Mouse (Mus musculus) liver, embryonic 14.5 days (tissue): Measurements from ENCODE around the gene Reg3d. TPM values are rescaled to one million over a fixed set of nuclear protein-coding genes. Genes with fewer than 3 reads are reported as not detected.

ENCODE experiments used
- ATAC-seq: fragments of 200-750 bp; cut with Nextera tagmentation; 2 replicates; pipeline ENCODE4 v1.8.0; 2017; ENCODE audit warnings: moderate number of reproducible peaks, mild to moderate bottlenecking, moderate library complexity; ENCODE audit not compliant: insufficient read depth
- DNase-seq, 3 experiments: peaks; one replicate each; pipeline ENCODE4 v3.0.0-alpha.2; 2012 to 2013; ENCODE audit warnings: low read depth in 3 of 3, low spot score in 3 of 3
- H3K27ac ChIP-seq: fragments of 300-500 bp; sonication (generic); 2 replicates; pipeline ENCODE4 v1.5.1; 2014; ENCODE audit warnings: moderate library complexity, mild to moderate bottlenecking, control low read depth, inconsistent platforms
- H3K27me3 ChIP-seq: fragments of 300-500 bp; sonication (generic); 2 replicates; pipeline ENCODE4 v1.6.1; 2014; ENCODE audit warnings: mild to moderate bottlenecking, low read length, moderate library complexity; ENCODE audit not compliant: control insufficient read depth, insufficient read depth
- H3K36me3 ChIP-seq: fragments of 300-500 bp; sonication (generic); replicated peaks from 2 replicates; pipeline ENCODE4 v1.6.1; 2014; ENCODE audit warnings: low read depth; ENCODE audit not compliant: control insufficient read depth, insufficient read depth
- H3K4me1 ChIP-seq, 2 experiments: fragments of 200-500 bp in 1 of 2; fragments of 300-500 bp in 1 of 2; sonication (generic) in 1 of 2; replicated peaks; 2 replicates each; pipeline ENCODE4 v1.6.1; 2012 to 2014; ENCODE audit warnings: antibody characterized with exemption in 1 of 2, inconsistent platforms in 1 of 2, low read length in 1 of 2; ENCODE audit not compliant: control insufficient read depth in 2 of 2, insufficient read depth in 2 of 2
- H3K4me2 ChIP-seq: fragments of 300-500 bp; sonication (generic); 2 replicates; pipeline ENCODE4 v1.6.1; 2014; ENCODE audit warnings: low read depth, mild to moderate bottlenecking, control low read depth, moderate library complexity
- H3K4me3 ChIP-seq, 2 experiments: fragments of 200-500 bp in 1 of 2; fragments of 300-500 bp in 1 of 2; sonication (generic) in 1 of 2; 2 replicates each; pipeline ENCODE4 v1.5.1; 2012 to 2014; ENCODE audit warnings: low read depth in 2 of 2, low read length in 2 of 2, mild to moderate bottlenecking in 2 of 2, control low read depth in 1 of 2, inconsistent platforms in 1 of 2, moderate library complexity in 1 of 2; ENCODE audit not compliant: insufficient read depth in 1 of 2
- H3K9ac ChIP-seq: fragments of 300-500 bp; sonication (generic); replicated peaks from 2 replicates; pipeline ENCODE4 v1.6.1; 2014; ENCODE audit warnings: mild to moderate bottlenecking, control low read depth, moderate library complexity
- H3K9me3 ChIP-seq: fragments of 300-500 bp; sonication (generic); 2 replicates; pipeline ENCODE4 v1.6.1; 2016; ENCODE audit warnings: low read length, mixed read lengths; ENCODE audit not compliant: control insufficient read depth
- CTCF ChIP-seq: IDR thresholded peaks from 2 replicates; pipeline ENCODE4 v1.5.1; 2016; ENCODE audit warnings: antibody characterized with exemption, low read depth, control low read depth
- EP300 ChIP-seq: IDR thresholded peaks from 2 replicates; pipeline ENCODE4 v1.6.1; 2016; ENCODE audit warnings: antibody characterized with exemption, low read depth
- WGBS: fragments of 180-500 bp; shearing (Covaris S2); extraction: QIAGEN DNeasy Blood & Tissue Kit; methylation state at CpG from one replicate; pipeline ENCODE4 v1.1.7; 2014; ENCODE audit not compliant: insufficient replicate concordance; 5-methylcytosine and 5-hydroxymethylcytosine counted together
- polyA plus RNA-seq, 2 experiments: library from polyadenylated mRNA; depleted of rRNA in 1 of 2; stranded (reverse) in 1 of 2; unstranded in 1 of 2; fragments of >200 nt; fragmentation: Nextera tagmentation in 1 of 2; extraction: Ambion mirVana in 1 of 2; gene quantifications; 2 replicates each; pipeline versions ENCODE4 v1.2.1 to v1.2.3; 2012 to 2014

The Reg3d gene
- polyA plus RNA-seq, 2 experiments, result not detected

GRCm38 (mm10) chr6:78329166-78329565 is 49.5 kb downstream of the Reg3d start:
- H3K4me1 ChIP-seq, result no peaks in the 10 kb centered on the region
- 68% methylated on average over 2 of the region's 2 CpGs for WGBS
- no peak overlapping the region for H3K9ac ChIP-seq
- no peak for TF ChIP-seq EP300
- no peak for TF ChIP-seq CTCF
- no peak overlapping the region for H3K27ac ChIP-seq
- no peaks in the 10 kb centered on the region for H3K36me3 ChIP-seq
- H3K9me3 ChIP-seq, result no peaks in the 10 kb centered on the region
- no peak overlapping the region for H3K4me2 ChIP-seq
- H3K4me3 ChIP-seq, result no peak overlapping the region
- ATAC-seq (no peak), DNase-seq (no peak)
- no peaks in the 10 kb centered on the region for H3K27me3 ChIP-seq

GRCm38 (mm10) chr6:78327798-78328197 is 50.9 kb downstream of the Reg3d start:
- Histone ChIP-seq H3K9me3 (no peaks in the 10 kb centered on the region), H3K36me3 (no peaks in the 10 kb centered on the region), H3K4me1 (no peaks in the 10 kb centered on the region), H3K4me3 (no peak overlapping the region), H3K9ac (no peak overlapping the region), H3K4me2 (no peak overlapping the region), H3K27ac (no peak overlapping the region), H3K27me3 (no peaks in the 10 kb centered on the region)
- no peak for TF ChIP-seq CTCF
- no peak for TF ChIP-seq EP300
- ATAC-seq (no peak), DNase-seq (no peak)

Other genes with a start within 250 kb of the Reg3d start
- gene Reg3b, start 8.2 kb downstream of the Reg3d start, polyA plus RNA-seq (2012; rRNA removed), result not detected in 2 replicates
- not detected in 2 replicates for gene Reg3b, start 8.2 kb downstream of the Reg3d start, polyA plus RNA-seq (2014; fragmentation: Nextera tagmentation; extraction: Ambion mirVana)
- not detected in 2 replicates for gene Reg3a, start 1.8 kb upstream of the Reg3d start, polyA plus RNA-seq (2012; rRNA removed)
- not detected in 2 replicates for gene Reg3a, start 1.8 kb upstream of the Reg3d start, polyA plus RNA-seq (2014; fragmentation: Nextera tagmentation; extraction: Ambion mirVana)
- gene Reg2, start 16.8 kb upstream of the Reg3d start, polyA plus RNA-seq (2012; rRNA removed), result not detected in 2 replicates
- not detected in 2 replicates for gene Reg2, start 16.8 kb upstream of the Reg3d start, polyA plus RNA-seq (2014; fragmentation: Nextera tagmentation; extraction: Ambion mirVana)
- not detected in 2 replicates for gene Reg1, start 43.8 kb upstream of the Reg3d start, polyA plus RNA-seq (2012; rRNA removed)
- gene Reg1, start 43.8 kb upstream of the Reg3d start, polyA plus RNA-seq (2014; fragmentation: Nextera tagmentation; extraction: Ambion mirVana), result not detected in 2 replicates
- not detected in 2 replicates for gene Reg3g, start 90.0 kb upstream of the Reg3d start, polyA plus RNA-seq (2012; rRNA removed)
- gene Reg3g, start 90.0 kb upstream of the Reg3d start, polyA plus RNA-seq (2014; fragmentation: Nextera tagmentation; extraction: Ambion mirVana), result not detected in 2 replicates